Mouse (Mus musculus) spleen, adult 2 months (tissue): ENCODE results near the gene Tspo2.

Source experiments
- CTCF ChIP-seq: fragments of 200-500 bp; IDR thresholded peaks from 2 replicates; pipeline ENCODE4 v1.5.1; 2011; ENCODE audit warnings: mild to moderate bottlenecking, inconsistent platforms; ENCODE audit not compliant: insufficient read depth, insufficient read length, insufficient replicate concordance; ENCODE audit errors: extremely low read depth
- POLR2A ChIP-seq: fragments of 200-500 bp; IDR thresholded peaks from 2 replicates; pipeline ENCODE4 v1.6.1; 2011; ENCODE audit warnings: low read depth, low read length, inconsistent platforms

- no peak for TF ChIP-seq CTCF
- TF ChIP-seq POLR2A: no peak
These were observed 10.8 kb upstream of the Tspo2 start for GRCm38 (mm10) chr17:48462096-48462495.
